Mouse (Mus musculus) inflammation-experienced regulatory T-cells, adult 6 months (primary cell): ENCODE data around the gene Luc7l. TPM values are rescaled to one million over a fixed set of nuclear protein-coding genes. Genes with fewer than 3 reads are reported as not detected.

ENCODE experiments used
- ATAC-seq: one replicate; pipeline ENCODE4 v1.8.0; 2017
- polyA plus RNA-seq, 3 experiments: library from polyadenylated mRNA; unstranded; fragments of 100-300 nt; shearing (Covaris generic); gene quantifications; one replicate each; pipeline ENCODE4 v1.2.1; 2017

Luc7l gene
- polyA plus RNA-seq, result 10 to 100 TPM; 50.3 to 60.4 (median 56.9) TPM

- peak; percentile 94 for ATAC-seq
These were observed at the start of gene Luc7l for GRCm38 (mm10) chr17:26252539-26253251. TSS of gene Luc7l (plus strand) at chr17:26252896.

DNA sequence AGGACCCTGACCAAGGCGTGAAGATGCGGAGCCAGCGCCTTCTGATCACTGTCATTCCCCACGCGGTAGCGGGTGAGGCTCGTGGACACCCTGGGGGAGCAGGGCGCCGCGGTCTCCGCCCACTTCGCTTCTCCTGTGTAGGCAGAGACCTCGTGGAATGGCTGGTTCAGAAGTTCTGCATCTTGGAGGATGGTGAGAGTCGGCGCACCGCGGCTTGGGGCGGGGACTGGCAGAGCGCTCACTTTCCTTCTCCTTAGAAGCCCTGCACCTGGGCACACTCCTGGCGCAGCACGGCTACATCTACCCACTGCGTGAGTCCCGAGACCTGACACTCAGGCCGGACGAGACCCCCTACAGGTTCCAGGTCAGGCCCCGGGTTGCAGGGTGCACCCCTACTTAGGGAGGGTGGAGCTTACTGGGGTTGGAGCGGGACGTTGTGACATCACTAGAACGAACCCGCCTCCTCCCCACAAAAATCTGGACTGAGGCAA lies 49.3 kb upstream of the Luc7l start:
- ATAC-seq, result peak; percentile 39

- ATAC-seq, result no peak
These were observed 47.9 kb upstream of the Luc7l start for GRCm38 (mm10) chr17:26204766-26205165.

- ATAC-seq, result no peak
These were observed 46.3 kb upstream of the Luc7l start for GRCm38 (mm10) chr17:26206392-26206791.

GRCm38 (mm10) chr17:26207686-26208085 lies 45.0 kb upstream of the Luc7l start, which contains the start of gene Arhgdig:
TSS of gene Arhgdig (minus strand) at chr17:26207786.
- ATAC-seq, result no peak

GRCm38 (mm10) chr17:26212241-26212640 lies 40.5 kb upstream of the Luc7l start:
- no peak for ATAC-seq

GRCm38 (mm10) chr17:26212681-26213080 lies 40.0 kb upstream of the Luc7l start:
- no peak for ATAC-seq

GRCm38 (mm10) chr17:26221508-26221907 lies 31.2 kb upstream of the Luc7l start:
- ATAC-seq, result no peak

- no peak for ATAC-seq
These were observed 27.5 kb upstream of the Luc7l start for GRCm38 (mm10) chr17:26225150-26225549.

DNA sequence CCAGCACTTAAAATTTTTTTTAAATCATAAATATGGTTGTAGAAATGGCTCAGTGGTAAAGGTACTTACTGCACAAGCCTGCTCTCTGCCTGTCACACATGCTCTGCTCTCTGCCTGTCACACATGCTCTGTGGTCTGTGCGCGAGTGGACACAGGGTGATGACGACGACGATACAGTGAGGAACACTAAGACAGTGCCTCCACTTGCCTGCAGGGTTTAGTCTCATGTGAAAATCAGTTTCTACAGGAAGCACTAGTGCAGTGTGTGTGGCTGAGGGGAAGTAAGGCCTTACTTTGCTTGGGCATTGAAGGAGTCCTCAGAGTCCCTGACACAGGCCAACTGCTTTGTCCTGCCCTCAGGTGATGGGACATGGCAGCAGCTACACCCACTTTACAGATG lies 22.9 kb upstream of the Luc7l start:
- ATAC-seq, result no peak

DNA sequence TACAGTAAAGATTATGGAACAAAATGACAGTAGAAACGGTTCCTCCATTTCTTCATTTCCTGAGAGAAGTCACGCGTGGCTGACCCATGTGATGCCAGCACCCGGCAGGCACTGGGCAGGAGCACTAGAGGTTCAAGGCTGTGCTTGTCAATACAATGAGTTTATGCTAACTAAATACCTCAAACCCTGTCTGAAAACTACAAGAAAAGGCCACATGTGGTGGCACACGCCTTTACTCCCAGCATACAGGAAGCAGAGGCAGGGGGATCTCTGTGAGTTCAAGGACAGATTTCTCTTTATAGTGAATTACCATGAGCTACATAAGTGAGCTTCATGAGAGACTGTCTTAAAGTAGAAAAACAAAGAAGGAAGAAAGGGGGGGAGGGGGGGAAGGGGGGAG lies 21.5 kb upstream of the Luc7l start:
- ATAC-seq, result no peak

DNA sequence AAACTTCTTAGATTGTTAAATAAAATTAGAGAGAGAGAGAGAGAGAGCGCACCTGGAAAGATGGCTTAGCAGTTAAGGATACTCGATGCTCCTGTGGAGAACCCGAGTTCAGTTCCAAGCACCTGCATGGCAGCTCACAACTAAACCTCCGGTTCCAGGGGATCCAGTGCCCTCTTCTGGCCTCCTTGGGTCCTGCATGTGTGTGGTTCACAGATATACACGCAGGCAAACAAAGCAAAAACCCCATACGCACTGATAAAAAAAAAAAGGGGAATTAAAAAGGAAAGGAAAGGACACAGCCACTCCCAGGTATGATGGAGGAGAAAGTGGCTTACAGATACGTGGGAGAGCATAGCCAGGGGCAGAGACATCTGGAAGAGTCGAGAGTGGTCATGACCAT lies 19.8 kb upstream of the Luc7l start:
- no peak for ATAC-seq

DNA sequence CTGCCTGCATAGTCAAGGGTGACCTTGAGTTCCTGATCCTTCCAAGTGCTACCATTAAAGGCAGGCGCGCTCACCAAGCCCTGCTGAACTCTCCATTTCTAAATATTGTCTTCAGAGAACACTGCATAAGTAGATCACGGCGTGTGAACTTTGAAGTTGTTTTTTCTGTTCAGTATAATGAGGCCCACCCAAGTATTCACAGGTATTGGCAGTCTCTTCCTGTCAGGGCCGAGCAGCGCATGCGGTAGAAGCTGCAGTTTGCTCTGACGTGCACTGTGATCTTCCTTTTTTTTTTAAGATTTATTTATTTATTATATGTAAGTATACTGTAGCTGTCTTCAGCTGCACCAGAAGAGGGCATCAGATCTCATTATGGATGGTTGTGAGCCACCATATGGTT lies 18.3 kb upstream of the Luc7l start:
- ATAC-seq, result peak; percentile 56

GRCm38 (mm10) chr17:26235077-26235815 lies 17.4 kb upstream of the Luc7l start:
- no peak for ATAC-seq

DNA sequence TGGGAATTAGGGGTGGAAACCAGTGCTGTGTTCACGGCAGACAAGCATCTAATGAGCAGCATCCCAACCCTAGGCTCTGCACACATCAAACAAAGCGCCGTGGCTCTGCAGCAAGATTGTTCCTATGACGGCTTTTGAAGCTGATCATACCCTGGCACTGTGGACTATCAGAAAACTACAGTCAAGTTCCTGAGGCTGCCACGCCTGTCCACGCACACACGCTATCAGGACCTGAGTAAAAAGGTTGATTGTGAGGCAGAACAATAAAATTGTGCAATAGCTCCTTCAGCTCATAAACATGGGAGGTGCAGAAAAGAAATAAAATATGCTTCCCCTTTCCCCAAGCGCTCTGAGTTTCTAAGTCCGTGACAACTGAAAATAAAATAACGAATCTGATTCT lies 15.0 kb upstream of the Luc7l start:
- ATAC-seq, result no peak

DNA sequence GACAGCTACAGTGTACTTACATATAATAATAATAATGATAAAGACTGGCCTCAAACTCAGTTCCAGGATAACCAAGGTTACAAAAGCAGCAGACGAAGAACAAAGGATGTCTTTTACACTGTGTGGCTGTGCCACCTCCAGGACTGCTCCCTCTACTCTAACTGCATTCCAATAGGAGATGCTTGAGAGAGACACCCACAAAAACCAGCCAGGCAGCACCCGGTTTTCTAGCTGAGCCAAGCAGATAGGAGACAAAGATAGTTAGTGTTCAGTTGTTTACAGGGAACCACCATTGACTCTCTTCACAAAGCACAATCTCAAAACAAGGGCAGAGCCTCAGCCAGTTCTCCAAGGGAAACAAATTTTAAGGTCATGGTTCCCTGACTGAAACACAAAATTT lies 13.1 kb upstream of the Luc7l start:
- ATAC-seq, result no peak

- no peak for ATAC-seq
These were observed 12.4 kb upstream of the Luc7l start for GRCm38 (mm10) chr17:26240120-26240790.

DNA sequence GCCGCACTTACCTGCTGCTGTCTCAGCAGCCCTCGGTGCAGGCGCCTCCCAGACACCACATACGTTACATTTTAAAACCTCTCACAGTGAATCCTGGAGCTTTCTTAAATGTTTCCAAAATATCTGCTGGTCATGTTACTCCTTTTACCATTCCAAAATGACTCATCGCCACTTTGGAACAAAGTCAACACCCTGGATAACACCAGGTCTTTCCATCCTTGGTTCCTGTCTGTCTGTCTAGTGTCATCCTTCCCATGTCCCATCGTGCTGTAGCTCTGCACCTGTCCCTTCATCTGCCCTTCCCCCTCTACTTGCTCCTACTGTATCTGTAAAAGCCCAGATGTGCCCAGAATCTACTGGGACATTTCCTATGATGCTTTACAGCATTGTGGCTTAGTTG lies 11.7 kb upstream of the Luc7l start:
- ATAC-seq, result no peak

- ATAC-seq, result peak; percentile 58
These were observed 9.1 kb upstream of the Luc7l start for GRCm38 (mm10) chr17:26243471-26244100.

GRCm38 (mm10) chr17:26244101-26244841 lies 8.4 kb upstream of the Luc7l start, which contains the start of gene Fam234a:
TSS of gene Fam234a (minus strand) at chr17:26244242.
- ATAC-seq, result peak; percentile 87

DNA sequence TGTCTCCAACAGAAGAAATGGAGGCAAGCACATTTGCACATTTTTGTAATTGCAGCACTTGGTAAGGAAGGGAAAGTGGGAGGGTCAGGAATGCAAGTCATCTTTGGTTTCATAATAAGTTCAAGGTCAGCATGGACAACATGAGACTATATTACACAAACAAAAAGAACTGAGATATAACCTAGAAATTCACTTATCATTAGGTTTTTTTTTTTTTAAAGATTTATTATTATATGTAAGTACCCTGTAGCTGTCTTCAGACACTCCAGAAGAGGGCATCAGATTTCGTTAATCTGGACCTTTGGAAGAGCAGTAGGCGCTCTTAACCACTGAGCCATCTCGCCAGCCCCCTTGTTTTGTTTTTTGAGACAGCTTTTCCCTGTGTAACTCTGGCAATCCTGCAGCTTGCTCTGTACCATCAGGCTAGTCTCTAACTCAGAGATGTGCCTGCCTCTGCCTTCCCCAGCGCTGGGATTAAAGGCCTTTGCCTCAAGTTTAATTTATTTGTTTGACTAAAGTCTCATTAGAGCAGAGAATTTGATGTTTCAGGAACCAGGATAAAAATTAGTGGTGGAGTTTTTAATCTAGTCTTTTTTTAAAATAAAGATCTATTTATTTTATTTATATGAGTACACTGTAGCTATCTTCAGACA lies 684 bp upstream of the Luc7l start:
- ATAC-seq, result no peak

GRCm38 (mm10) chr17:26253399-26253798 lies 703 bp downstream of the Luc7l start:
- no peak for ATAC-seq
